Mouse (Mus musculus): ENCODE data around the gene Gm5475. TPM values are rescaled to one million over a fixed set of nuclear protein-coding genes. Genes with fewer than 3 reads are reported as not detected.

The Gm5475 gene
- total and polyA plus RNA-seq, 2 experiments from 2014 or later, result 0.04 TPM; not detected in 1

DNA sequence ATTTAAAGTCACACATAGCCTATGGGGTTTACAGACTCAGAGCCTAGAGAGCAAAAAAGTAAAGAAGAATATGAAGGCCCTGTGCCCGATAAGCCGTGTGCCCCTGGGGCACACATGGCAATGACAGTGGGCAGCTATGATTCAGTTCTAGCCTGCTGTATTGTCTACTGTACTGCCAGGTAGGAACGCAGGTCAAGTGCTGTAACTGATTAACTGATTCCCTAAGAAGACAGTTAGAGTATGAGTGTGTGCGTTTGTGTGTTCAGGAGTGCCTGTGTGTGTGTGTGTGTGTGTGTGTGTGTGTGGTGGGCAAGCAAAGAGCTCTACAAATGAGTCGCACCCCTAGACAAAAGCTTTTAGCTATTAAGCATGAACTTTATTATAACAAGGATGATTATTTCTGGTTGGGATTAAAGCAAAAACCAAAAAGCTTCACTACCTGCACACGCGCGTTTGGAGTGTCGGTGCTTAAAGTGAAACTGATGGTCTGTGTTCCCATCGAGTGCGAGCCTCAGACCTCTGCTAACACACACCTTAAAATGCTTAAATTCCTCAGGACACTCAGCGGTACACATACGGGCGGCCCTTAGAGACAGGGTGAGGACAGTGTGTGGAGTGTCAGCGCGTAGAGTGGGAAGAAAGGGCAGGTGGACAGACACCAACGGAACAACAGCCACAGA lies 34.3 kb upstream of the Gm5475 start:
- DNase-seq (ENCODE audit: low spot score) (no peak), ATAC-seq (ENCODE audit: insufficient read depth, low read depth) (no peak)
- Histone ChIP-seq H3K27me3 (ENCODE audit: control insufficient read depth, insufficient read depth, low read length) (0 out of 2 replicates have a peak, but pooled peaks cover 2% of the 10 kb centered on the region), H3K9ac (replicated peaks; ENCODE audit: low read depth, low read length) (no peak overlapping the region), H3K27ac (ENCODE audit: low read depth) (no peak overlapping the region), H3K4me2 (ENCODE audit: low read depth, low read length) (no peak overlapping the region), H3K9me3 (replicated peaks; ENCODE audit: control insufficient read depth, low read length) (no peaks in the 10 kb centered on the region), H3K4me1 (ENCODE audit: control insufficient read depth, insufficient read depth) (peaks cover 8% of the 10 kb centered on the region), H3K4me3 (ENCODE audit: low read depth, low read length) (no peak overlapping the region), H3K36me3 (replicated peaks; ENCODE audit: control insufficient read depth, insufficient read depth, low read length) (no peaks in the 10 kb centered on the region)
- no peak for TF ChIP-seq CTCF (IDR thresholded peaks at IDR 0.05; ENCODE audit: low read depth)
- no peak for TF ChIP-seq EP300 (IDR thresholded peaks at IDR 0.05; ENCODE audit: low read depth)
- WGBS, result 93% methylated on average over 17 of the region's 17 CpGs

- WGBS, result 86% methylated on average over 16 of the region's 16 CpGs
- Histone ChIP-seq H3K27ac (ENCODE audit: low read depth) (no peak overlapping the region), H3K36me3 (replicated peaks; ENCODE audit: control insufficient read depth, insufficient read depth, low read length) (peaks cover 4% of the 10 kb centered on the region; the same call in 1 of the 2 replicates), H3K27me3 (ENCODE audit: control insufficient read depth, insufficient read depth, low read length) (no peaks in the 10 kb centered on the region), H3K9me3 (replicated peaks; ENCODE audit: control insufficient read depth, low read length) (no peaks in the 10 kb centered on the region), H3K4me3 (ENCODE audit: low read depth, low read length) (no peak overlapping the region), H3K9ac (replicated peaks; ENCODE audit: low read depth, low read length) (no peak overlapping the region), H3K4me1 (ENCODE audit: control insufficient read depth, insufficient read depth) (peaks cover 8% of the 10 kb centered on the region), H3K4me2 (ENCODE audit: low read depth, low read length) (no peak overlapping the region)
- TF ChIP-seq EP300 (IDR thresholded peaks at IDR 0.05; ENCODE audit: low read depth) (no peak), CTCF (IDR thresholded peaks at IDR 0.05; ENCODE audit: low read depth) (no peak)
- no peak for DNase-seq (ENCODE audit: low spot score)
- no peak for ATAC-seq (ENCODE audit: insufficient read depth, low read depth)
These were observed 33.6 kb upstream of the Gm5475 start for GRCm38 (mm10) chr15:100388224-100388835.

- H3K9ac ChIP-seq (replicated peaks; ENCODE audit: low read depth, low read length), result no peak overlapping the region
- H3K4me1 ChIP-seq (ENCODE audit: control insufficient read depth, insufficient read depth), result peaks cover 8% of the 10 kb centered on the region
- TF ChIP-seq CTCF (IDR thresholded peaks at IDR 0.05; ENCODE audit: low read depth) (no peak), EP300 (IDR thresholded peaks at IDR 0.05; ENCODE audit: low read depth) (no peak)
- WGBS, result 77% methylated on average over 9 of the region's 9 CpGs
- H3K4me2 ChIP-seq (ENCODE audit: low read depth, low read length), result no peak overlapping the region
- H3K36me3 ChIP-seq (replicated peaks; ENCODE audit: control insufficient read depth, insufficient read depth, low read length), result peaks cover 10% of the 10 kb centered on the region; the same call in 1 of the 2 replicates
- no peak overlapping the region for H3K27ac ChIP-seq (ENCODE audit: low read depth)
- H3K4me3 ChIP-seq (ENCODE audit: low read depth, low read length), result no peak overlapping the region
- ATAC-seq (ENCODE audit: insufficient read depth, low read depth), result no peak
- no peaks in the 10 kb centered on the region for H3K27me3 ChIP-seq (ENCODE audit: control insufficient read depth, insufficient read depth, low read length)
- DNase-seq (ENCODE audit: low spot score), result no peak
- H3K9me3 ChIP-seq (replicated peaks; ENCODE audit: control insufficient read depth, low read length), result no peaks in the 10 kb centered on the region
These were observed 33.1 kb upstream of the Gm5475 start for GRCm38 (mm10) chr15:100388886-100389285.

DNA sequence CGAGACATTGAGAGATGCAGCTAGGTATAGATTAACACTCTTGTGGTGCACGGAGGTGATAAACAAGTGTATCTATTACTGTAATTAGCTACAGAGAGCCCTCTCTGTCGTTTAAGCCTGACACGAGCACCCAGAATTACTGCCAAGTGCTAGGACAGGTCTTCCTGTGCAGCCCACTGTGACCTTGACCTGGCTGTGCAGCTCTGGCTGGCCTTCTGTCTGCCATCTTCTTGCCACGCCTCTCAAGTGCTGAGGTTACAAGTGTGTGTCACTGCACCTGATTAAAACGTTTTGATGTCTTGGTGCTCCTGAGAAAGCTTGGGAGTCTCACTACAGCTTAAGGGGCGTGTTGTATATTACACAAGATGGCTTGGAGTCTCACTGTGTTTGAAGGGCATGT lies 30.9 kb upstream of the Gm5475 start:
- TF ChIP-seq EP300 (IDR thresholded peaks at IDR 0.05; ENCODE audit: low read depth) (no peak), CTCF (IDR thresholded peaks at IDR 0.05; ENCODE audit: low read depth) (no peak)
- no peaks in the 10 kb centered on the region for H3K27me3 ChIP-seq (ENCODE audit: control insufficient read depth, insufficient read depth, low read length)
- no peak overlapping the region for H3K4me3 ChIP-seq (ENCODE audit: low read depth, low read length)
- peaks cover 8% of the 10 kb centered on the region for H3K4me1 ChIP-seq (ENCODE audit: control insufficient read depth, insufficient read depth)
- ATAC-seq (ENCODE audit: insufficient read depth, low read depth) (no peak), DNase-seq (ENCODE audit: low spot score) (no peak)
- no peak overlapping the region for H3K27ac ChIP-seq (ENCODE audit: low read depth)
- WGBS, result 50% methylated on average over 7 of the region's 7 CpGs
- no peak overlapping the region for H3K4me2 ChIP-seq (ENCODE audit: low read depth, low read length)
- no peak overlapping the region for H3K9ac ChIP-seq (replicated peaks; ENCODE audit: low read depth, low read length)
- no peaks in the 10 kb centered on the region for H3K9me3 ChIP-seq (replicated peaks; ENCODE audit: control insufficient read depth, low read length)
- H3K36me3 ChIP-seq (replicated peaks; ENCODE audit: control insufficient read depth, insufficient read depth, low read length), result peaks cover 30% of the 10 kb centered on the region; the same call in 1 of the 2 replicates

DNA sequence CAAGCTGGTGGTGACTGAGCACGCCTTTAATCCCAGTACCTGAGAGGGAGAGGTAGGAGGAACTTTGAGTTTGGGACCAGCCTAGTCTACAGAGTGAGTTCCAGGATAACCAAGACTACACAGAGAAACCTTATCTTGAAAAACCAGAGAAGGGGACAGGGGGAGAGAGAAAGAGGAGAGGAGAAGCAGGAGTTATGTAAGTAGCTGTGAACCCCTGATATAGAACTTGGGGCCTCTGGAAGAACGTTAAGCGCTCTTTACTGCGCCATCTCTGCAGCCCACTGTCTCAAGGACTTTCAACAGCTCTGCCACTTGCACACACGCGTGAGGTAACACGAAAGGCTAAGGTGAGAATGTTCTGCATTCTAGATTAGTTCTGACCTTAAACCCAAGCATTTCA lies 30.3 kb upstream of the Gm5475 start:
- H3K4me1 ChIP-seq (ENCODE audit: control insufficient read depth, insufficient read depth), result peaks cover 8% of the 10 kb centered on the region
- H3K4me2 ChIP-seq (ENCODE audit: low read depth, low read length), result no peak overlapping the region
- no peak overlapping the region for H3K9ac ChIP-seq (replicated peaks; ENCODE audit: low read depth, low read length)
- no peak for DNase-seq (ENCODE audit: low spot score)
- WGBS, result 84% methylated on average over 7 of the region's 7 CpGs
- no peaks in the 10 kb centered on the region for H3K27me3 ChIP-seq (ENCODE audit: control insufficient read depth, insufficient read depth, low read length)
- ATAC-seq (ENCODE audit: insufficient read depth, low read depth), result no peak
- H3K4me3 ChIP-seq (ENCODE audit: low read depth, low read length), result no peak overlapping the region
- H3K9me3 ChIP-seq (replicated peaks; ENCODE audit: control insufficient read depth, low read length), result no peaks in the 10 kb centered on the region
- H3K36me3 ChIP-seq (replicated peaks; ENCODE audit: control insufficient read depth, insufficient read depth, low read length), result peaks cover 36% of the 10 kb centered on the region; the same call in 1 of the 2 replicates
- TF ChIP-seq CTCF (IDR thresholded peaks at IDR 0.05; ENCODE audit: low read depth) (no peak), EP300 (IDR thresholded peaks at IDR 0.05; ENCODE audit: low read depth) (no peak)
- no peak overlapping the region for H3K27ac ChIP-seq (ENCODE audit: low read depth)
